Mouse (Mus musculus) telencephalon, adult 2 months (tissue): ENCODE data around the gene Gm10188.

Experiments
- DNase-seq: peaks from one replicate; pipeline ENCODE4 v3.0.0-alpha.2; 2011; ENCODE audit warnings: low read depth, low spot score

The Gm10188 gene

DNA sequence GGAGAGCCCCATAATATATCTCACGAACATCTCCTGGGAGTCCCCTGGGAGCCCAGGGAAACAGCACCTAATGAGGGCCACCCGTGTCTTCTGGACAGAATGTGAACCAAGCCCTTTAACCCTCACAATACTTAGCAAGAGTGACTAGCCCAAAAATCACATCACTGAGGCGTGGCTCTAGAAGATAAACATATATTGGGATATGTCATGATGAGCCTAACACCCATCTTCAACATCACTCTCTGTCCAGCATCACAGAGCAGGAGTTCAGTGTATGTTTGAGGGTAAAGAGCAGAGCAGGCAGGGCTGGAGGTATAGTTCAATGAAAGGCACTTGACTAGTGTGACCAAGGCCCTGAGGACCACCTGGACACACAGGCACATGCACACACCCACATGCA is at the start of gene Gm10188:
TSS of gene Gm10188 (minus strand) at position 101 of the 400 bp plus-strand sequence.
- no peak for DNase-seq

DNA sequence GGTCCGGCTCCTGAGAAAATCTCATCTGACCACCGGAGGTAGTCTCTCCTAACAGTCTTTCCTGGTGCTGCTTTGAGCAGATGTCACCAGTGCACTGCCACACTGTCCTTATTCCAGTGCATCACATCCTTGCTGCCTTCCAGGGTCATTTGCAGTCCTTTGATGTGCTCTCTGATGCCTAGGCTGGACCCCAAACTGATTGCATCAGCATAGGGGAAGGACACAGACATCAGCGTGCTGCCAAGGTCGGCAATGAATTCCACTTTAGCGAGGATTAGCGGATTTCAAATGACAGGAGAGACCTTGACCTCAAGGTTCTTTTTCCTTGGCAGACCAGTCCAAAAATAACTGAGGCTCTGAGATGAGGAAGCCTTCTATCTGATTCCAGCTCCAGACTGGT is 47.6 kb upstream of the Gm10188 start:
- DNase-seq, result no peak

DNA sequence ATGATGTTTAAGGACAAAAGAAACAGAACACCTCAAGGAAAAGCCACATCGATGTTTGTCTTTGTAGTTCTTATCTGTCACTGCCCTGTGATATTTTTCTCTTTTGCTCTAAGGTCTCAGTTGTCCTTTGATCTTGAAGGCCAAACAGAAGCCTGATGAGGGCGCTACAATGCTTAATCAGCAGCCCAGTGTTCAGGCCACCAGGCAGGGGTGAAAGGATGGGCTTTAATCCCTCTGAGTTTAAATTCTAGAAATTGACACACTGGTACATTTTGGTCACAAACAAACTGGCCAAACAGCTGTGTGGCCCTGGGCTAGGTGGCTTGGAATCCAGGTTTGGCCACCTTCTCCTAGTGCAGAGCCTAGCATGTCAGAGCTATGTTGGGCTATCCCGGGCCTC is 47.1 kb upstream of the Gm10188 start:
- no peak for DNase-seq

DNA sequence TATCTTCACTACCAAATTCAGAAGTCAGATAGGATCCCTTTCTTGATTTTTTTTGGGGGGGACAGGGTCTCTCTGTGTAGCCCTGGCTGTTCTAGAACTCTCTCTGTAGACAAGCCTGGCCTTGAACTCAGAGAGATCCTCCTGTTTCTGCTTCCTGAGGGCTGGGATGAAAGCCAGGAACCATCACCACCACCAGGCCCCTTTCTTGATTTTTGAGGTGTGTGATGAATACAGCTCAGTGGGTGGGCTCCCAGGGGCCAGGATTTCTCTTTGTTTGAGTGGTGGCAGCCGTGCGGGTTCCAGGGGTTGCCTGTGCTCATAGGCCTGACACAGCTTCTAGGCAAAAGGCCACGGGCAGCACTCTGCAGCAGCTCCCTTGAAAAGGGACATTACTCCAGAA is 41.7 kb upstream of the Gm10188 start:
- DNase-seq, result no peak

DNA sequence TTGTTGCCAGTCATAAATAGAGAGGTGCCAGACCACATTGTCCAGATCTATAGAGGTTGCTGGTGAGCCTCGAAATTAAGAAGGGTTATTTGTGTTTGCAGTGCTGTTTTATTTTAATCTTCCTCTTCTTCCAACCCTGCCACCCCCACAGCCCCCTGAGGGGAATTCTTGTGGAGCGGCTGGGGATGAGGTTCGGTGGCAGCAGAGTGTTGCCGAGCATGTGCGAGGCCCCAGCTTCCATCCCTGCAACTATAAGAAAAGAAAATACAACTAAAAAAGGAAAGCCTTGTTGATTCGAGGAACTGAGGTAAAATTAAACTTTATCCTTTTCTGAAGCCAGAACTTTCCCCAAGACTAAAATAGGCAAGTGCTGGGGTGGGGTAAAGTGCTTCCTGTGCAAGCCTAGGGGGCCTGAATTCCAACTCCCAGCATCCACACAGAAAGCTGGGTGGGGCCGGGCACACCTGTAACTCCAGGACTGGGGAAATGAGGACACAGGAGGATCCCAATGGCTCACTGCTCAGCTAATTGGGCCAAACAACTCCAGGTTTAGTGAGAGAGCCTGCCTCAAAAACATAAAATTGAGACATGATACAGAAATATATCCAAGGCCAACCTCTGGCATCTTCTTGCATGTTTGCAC is 39.0 kb upstream of the Gm10188 start:
- peak; percentile 39 for DNase-seq

DNA sequence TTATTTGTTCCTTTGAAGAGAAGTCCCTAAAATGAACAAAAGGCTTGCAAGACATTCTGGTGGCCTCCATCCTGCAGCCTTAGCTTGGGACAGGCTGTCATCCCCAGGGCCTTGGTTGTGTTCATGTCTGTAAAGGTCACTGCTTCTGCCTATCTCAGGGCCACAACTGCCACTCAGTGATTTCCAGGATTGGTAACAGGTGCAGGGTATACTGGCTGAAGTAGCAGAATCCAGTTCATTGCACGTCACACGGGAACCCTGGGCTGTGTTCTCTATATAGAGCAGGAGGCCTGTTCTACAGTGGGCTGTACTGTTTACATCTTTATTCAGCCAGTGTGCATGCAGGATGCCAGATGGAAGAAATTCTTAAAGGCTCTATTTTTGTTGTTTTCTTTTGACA is 38.4 kb upstream of the Gm10188 start:
- no peak for DNase-seq

DNA sequence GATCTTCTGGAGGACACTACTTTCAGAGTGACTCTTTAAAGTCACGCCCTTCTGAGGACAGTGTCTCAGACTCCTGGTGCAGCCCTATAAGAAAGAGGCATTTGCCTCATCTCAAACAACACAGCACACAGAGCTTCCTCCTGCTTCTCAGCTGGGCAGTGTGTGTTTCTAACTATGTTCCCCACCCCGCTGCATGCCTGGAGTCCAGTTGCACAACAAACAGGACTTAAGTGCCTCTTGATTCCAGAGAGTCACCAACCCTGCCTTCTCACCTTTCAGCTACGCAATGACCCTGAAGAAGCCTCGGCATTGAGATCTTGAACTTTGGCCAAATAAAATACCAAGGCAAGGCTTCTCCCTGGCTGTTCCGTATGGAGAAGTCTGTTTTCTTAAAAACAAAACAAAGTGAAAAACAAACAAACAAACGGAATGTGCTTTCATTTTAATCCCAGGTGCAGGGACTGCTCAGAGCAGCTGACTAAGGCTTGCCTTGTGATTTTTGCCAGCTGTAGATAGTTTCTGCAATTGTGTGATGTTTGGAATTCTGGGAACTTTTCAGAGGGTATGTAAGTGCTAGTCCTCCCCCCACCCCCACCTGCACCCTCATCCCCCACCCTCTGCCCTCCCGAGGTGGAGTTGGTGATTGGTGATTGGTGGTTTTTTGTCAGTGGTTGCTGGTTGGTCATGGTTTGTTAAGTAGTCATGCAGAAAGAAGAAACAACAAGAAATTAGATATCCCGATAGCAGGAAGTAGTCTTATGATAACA is 37.4 kb upstream of the Gm10188 start:
- no peak for DNase-seq

DNA sequence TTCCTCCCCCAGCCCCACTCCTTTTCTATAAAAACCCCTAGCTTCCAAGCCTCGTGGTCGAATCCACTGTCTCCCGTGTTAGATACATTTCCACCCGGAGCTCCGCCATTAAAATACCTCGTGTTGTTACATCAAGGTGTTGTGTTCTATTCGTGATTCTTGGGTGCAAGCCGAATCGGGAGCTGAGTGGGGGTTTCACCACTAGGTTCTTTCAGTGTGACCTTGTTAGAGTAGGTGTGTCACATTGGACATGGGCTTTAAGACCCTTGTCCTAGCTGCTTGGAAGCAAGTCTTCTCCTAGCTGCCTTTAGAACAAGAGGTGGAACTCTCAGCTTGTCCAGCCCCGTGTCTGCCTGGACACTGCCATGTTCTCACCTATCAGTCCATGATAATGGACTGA is 36.4 kb upstream of the Gm10188 start:
- no peak for DNase-seq

DNA sequence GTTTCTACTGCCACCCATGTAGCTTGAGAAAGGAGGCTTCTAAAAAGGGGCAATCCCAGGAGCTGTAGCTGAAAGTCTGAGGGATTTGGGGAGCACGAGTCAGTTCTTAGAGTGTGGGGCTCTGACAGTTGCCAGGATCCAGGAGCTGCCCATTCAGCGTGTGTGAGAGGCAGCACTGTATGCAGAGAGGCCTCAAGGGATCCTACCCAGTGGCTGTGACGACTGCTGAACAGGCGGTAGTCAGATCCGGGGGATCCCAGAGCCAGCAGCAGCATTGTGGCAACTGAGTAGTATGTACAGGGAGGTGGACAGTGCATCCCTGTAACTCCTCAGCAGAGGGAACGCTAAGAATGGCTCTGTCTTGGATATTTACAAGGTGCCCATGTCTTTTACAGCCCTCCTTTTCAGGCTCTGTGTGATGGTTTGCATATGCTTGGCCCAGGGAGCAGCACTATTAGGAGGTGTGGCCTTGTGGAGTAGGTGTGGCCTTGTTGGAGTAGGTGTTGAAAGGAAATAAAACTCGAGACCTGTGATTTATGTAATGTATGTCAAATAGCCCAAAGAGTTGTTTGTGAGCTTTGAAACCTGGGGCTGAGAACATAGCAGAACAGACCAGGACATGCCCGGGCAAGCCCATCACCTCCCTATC is 35.8 kb upstream of the Gm10188 start:
- no peak for DNase-seq

DNA sequence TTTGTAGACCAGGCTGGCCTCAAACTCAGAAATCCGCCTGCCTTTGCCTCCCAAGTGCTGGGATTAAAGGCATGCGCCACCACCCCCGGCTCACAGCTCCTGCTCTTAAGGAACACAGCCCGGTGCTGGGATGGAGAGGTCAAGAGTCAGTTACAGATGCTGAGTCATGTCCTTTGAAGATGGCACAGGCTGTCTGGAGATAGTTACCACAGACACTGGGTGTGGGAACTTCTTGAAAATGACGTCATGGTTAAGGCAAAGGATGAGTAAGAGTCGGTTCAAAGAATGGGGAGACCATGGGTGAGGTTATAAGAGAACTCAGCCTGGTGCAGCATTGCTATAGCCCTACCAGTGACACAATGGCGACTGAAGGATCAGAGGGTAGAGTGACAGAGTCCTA is 35.0 kb upstream of the Gm10188 start:
- DNase-seq, result no peak

DNA sequence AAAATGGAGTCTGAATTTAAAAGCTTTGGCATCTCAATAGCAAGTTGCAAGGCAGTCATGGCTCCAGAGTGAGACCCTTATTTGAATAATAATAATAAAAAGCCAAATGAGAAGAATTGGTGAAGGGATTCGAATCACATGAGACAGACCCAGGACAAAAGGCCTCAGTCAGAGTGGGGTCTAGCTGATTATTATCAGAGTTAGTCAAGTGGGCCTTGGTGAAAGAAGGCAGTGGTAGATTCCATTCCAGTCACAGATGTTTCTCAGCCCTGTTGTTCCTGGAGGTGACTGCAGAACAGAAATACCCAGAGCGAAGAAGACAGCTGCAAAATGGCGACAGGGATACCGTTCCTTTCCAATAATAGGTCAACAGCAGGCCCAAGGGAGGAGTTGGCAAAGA is 34.1 kb upstream of the Gm10188 start:
- no peak for DNase-seq

DNA sequence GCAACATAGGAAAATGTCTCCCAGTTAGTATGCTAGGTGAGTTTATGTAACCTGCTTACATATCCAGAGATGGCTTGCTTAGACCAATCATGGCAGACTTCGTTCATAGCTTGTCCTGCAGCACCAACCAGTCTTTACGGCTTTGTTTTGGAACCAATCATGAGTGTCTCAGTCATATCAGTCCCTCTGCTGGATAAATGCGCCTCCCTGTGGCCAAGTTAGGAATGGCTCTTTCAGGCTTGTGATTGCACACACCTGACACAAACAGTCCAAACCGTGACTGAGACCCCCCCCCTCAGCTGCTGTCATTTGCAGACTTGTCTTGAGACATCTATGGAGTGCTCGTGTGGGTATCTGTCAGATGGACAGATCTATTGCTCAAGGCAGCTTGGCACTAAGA is 31.5 kb upstream of the Gm10188 start:
- no peak for DNase-seq

DNA sequence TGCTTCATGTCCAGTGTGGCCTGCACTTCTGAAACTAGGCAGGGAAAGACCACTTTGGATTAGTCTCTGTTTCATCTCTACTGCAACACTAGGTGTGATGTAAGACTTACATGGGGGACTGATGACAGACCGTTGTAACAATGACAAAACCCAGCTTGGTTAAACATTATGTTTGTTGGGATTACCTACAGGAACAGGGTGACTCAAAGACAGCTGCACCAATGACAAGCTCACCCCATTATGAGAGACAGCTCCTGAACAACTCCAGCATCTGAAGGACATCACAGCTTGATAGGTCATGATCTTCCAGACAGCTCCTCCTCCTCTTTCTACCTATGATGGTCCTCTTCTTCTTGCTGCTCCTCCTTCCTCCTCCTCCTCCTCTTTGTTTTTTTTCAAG is 30.8 kb upstream of the Gm10188 start:
- no peak for DNase-seq

DNA sequence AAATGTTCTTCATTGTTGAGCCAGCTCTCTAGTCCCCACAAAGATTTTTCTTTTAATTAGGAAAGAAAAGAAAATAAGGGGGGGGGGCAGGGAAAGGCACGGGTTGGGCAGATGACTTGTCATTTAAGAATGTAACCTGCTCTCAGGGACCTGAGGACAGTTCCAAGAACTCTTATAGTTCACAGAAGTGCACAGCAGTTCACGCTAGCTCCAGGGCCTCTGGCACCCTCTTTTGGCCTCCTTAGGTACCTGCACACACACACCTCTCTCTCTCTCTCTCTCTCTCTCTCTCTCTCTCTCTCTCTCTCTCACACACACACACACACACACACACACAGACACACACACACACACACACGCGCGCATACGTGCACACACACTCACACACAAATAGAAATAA is 24.9 kb upstream of the Gm10188 start:
- DNase-seq, result no peak

DNA sequence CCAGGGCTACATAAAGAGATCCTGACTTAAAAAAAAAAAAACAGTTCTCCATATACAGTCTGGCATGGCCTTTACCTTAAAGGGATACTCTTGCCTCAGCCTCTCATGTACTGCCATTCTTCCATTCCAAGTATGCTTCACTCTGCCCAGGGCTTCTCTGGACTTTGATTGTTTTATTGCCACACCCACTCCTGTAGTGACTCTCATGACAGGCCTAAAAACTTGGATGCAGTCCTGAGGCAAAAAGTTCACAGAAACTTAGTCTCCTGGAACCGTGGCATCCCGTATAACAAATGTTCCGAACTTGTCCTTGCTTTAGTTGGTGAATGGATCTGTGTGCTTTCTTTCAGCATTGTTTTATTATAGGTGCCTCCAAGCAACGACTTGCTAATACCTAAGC is 17.1 kb upstream of the Gm10188 start:
- DNase-seq, result no peak

DNA sequence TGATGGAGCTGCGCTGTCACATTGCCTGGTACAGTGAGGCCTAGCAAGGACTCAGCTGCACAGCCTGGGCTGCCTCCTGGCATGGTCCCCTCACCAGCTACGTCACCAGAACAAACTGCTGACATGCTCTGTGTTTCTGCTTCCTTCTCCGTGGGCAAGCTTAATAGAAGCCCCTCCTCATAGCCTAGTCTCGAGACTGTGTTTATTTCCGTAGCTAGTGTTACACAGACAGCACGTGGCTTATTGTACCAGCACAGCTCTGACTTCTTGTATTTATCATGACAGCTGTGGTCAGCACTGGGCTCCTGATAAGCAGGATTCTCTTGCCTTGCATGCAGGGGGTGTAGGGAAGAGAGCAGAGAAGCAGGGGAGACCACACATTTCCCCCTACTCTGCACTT is 16.6 kb upstream of the Gm10188 start:
- DNase-seq, result no peak

DNA sequence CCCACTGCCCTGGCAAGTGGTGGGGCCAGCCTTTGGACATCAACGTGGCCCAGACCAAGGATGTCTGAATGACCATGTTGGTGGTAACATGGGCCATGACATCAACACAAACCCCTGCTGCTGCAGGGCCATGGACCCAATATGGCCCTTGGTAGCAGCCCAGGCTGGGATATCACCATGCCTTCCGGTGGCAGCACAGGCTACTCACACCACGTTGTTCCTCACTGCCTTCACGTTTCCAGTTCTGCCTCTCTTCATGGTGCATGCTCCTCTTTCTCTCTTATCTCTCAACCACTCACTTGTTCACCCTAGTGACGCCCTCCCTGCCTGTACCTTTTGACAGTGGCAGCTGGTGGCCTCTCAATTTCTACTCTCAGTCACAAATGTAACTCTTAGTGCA is 15.4 kb upstream of the Gm10188 start:
- DNase-seq, result no peak

DNA sequence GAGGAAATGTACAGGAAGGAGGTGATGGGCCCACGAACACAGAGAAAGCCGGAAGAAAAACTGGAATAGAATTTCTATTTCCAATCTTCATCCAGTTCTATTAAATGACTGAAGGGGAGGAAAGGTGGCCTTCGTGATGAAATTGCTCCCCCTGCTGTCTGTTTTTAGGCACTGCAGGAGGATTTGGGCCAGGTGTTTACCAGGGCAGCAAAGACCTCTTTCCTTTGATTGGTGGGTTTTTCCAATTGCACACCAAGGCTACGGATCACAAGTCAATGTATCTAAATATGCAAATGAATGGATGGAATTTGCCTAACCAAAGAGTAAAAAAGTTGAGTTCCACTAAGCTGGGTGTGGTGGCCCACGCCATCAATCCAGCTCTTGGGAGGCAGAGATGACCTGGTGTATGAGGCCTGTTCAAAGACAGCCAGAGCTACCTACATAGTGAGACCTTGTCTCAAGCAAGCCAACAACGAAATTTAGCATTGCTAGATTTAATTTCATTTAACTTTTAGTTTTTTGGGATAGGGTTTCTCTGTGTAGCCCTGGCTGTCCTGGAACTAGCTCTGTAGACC is 8.1 kb upstream of the Gm10188 start:
- no peak for DNase-seq

DNA sequence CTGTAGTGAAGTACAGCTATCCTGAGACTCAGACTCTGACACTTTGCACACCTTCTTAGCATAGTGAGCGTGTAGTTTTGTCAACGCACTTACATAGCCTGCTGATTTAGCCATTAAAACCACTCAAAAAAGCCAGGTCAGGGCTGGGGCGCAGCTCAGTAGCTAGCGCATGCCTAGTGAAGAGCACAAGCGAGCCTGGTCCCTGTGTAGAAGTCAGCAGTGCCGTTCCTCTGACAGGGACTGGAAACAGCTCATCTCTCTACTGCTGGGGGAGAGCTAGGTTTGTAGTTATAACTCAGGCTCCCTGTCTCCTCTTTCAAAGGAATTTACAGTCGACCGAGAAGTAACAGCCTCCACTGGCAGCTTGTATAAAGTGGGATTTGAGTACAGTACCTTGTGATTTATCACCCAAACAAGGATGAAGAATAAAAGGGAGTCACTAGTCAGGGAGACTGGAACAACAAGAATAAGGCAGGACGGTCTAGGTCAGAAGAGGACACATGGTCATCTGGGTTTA is 5.2 kb upstream of the Gm10188 start:
- DNase-seq, result no peak

DNA sequence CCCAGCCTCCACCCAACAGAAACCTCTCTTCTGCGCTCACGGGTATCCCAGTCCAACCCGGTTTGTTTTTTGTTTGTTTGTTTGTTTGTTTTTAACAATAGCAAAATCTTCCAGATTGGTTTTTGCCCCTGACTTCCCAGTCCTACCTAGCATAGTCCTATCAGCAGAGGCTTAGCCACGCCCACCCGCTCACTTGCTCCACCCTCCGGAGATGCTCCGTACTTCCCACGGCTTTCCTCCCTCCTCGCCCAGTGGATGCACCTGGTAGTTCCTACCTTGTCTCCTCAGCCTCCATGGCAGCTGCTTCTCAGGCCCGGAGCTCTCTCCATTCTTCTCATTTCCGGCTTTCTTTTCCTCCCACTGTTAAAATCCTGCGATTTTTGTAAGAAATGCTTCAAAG is 4.0 kb upstream of the Gm10188 start:
- DNase-seq, result no peak

DNA sequence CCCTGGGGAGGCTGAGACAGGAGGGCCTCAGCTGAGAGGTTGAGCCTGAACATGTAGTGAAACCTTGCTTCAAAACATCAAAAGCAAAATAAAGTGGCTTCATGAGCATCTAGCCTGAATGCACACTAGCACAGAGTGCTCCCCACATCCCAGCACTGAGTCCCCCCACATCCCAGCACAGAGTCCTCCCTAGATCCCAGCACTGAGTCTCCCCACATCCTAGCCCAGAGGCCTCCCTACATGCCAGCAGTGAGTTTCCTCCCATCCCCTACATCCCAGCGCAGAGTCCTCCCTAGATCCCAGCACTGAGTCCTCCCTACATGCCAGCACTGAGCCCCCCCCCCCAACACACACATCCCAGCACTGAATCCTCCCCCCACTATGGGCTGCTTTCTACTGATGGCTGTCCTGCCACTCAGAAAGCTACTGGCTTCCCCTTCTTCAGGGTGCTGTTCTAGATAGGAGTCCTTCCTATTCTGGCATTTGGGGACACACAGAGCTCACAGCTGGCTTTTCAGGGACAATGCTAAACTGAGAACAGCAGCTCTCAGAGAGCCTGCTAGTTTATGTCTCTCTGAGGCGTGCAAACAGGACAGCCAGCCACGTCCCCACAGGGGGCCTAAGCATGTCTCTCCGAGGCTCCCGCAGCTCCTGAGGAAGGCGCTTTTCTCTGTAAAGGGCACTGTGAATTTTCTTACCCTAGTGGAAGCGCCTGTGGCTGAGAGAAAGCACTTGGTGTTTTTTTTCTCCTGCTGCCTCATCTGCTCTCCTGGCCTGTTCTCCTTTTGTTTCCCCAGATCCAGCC is 2.1 kb upstream of the Gm10188 start:
- DNase-seq, result no peak
